Mouse (Mus musculus) intestine, postnatal 0 days (tissue): ENCODE measurements around the gene Stk39. TPM values are rescaled to one million over a fixed set of nuclear protein-coding genes. Genes with fewer than 3 reads are reported as not detected.

Experiments
- ATAC-seq: fragments of 200-750 bp; cut with Nextera tagmentation; 2 replicates; pipeline ENCODE4 v1.8.0; 2017; ENCODE audit warnings: mild to moderate bottlenecking, moderate TSS enrichment, moderate library complexity
- H3K27ac ChIP-seq: fragments of 300-500 bp; sonication (generic); 2 replicates; pipeline ENCODE4 v1.5.1; 2014; ENCODE audit warnings: mild to moderate bottlenecking, low read depth, low read length, moderate library complexity
- H3K27me3 ChIP-seq: fragments of 300-500 bp; sonication (generic); replicated peaks from 2 replicates; pipeline ENCODE4 v1.6.1; 2014; ENCODE audit warnings: low read length, mixed read lengths; ENCODE audit not compliant: control insufficient read depth, insufficient read depth
- H3K36me3 ChIP-seq: fragments of 300-500 bp; sonication (generic); 2 replicates; pipeline ENCODE4 v1.6.1; 2014; ENCODE audit warnings: mild to moderate bottlenecking, moderate library complexity; ENCODE audit not compliant: control insufficient read depth, insufficient read depth
- H3K4me1 ChIP-seq: fragments of 300-500 bp; sonication (generic); replicated peaks from 2 replicates; pipeline ENCODE4 v1.6.1; 2014; ENCODE audit warnings: antibody characterized with exemption, low read length, mixed read lengths; ENCODE audit not compliant: control insufficient read depth, insufficient read depth
- H3K4me2 ChIP-seq: fragments of 300-500 bp; sonication (generic); replicated peaks from 2 replicates; pipeline ENCODE4 v1.6.1; 2014; ENCODE audit warnings: low read depth, mild to moderate bottlenecking, moderate library complexity
- H3K4me3 ChIP-seq: fragments of 300-500 bp; sonication (generic); 2 replicates; pipeline ENCODE4 v1.5.1; 2014; ENCODE audit warnings: low read depth, low read length
- H3K9ac ChIP-seq: fragments of 300-500 bp; sonication (generic); 2 replicates; pipeline ENCODE4 v1.6.1; 2014; ENCODE audit warnings: mild to moderate bottlenecking, low read depth, low read length
- H3K9me3 ChIP-seq: fragments of 300-500 bp; sonication (generic); 2 replicates; pipeline ENCODE4 v1.6.1; 2016; ENCODE audit warnings: mixed run types; ENCODE audit not compliant: control insufficient read depth
- CTCF ChIP-seq: sonication (generic); IDR thresholded peaks from 2 replicates; pipeline ENCODE4 v1.5.1; 2016; ENCODE audit warnings: low read depth, mild to moderate bottlenecking, control low read depth, antibody characterized with exemption, moderate library complexity
- WGBS: fragments of 180-500 bp; shearing (Covaris S2); extraction: QIAGEN DNeasy Blood & Tissue Kit; methylation state at CpG from one replicate; pipeline ENCODE4 v1.1.7; 2014; 5-methylcytosine and 5-hydroxymethylcytosine counted together
- polyA plus RNA-seq: library from polyadenylated mRNA; unstranded; fragments of >200 nt; fragmentation: Nextera tagmentation; extraction: Ambion mirVana; gene quantifications from 2 replicates; pipeline ENCODE4 v1.2.1, GENCODE M21; 2015

The Stk39 gene
- polyA plus RNA-seq, 1 experiment from 2014 or later, result 10.1 TPM

GRCm38 (mm10) chr2:68421002-68421401, 51.1 kb downstream of the Stk39 start:
- H3K9me3 ChIP-seq, result no peaks in the 10 kb centered on the region
- TF ChIP-seq CTCF, result no peak
- peak overlapping the region; percentile 79 for H3K27ac ChIP-seq
- no peak overlapping the region for H3K9ac ChIP-seq
- peak; percentile 89 for ATAC-seq
- H3K4me1 ChIP-seq, result no peaks in the 10 kb centered on the region; the same call in 1 of the 2 replicates
- 27% methylated on average over 6 of the region's 6 CpGs for WGBS
- no peaks in the 10 kb centered on the region; the same call in 1 of the 2 replicates for H3K36me3 ChIP-seq
- H3K4me2 ChIP-seq, result peak overlapping the region; percentile 48
- H3K4me3 ChIP-seq, result no peak overlapping the region
- no peaks in the 10 kb centered on the region for H3K27me3 ChIP-seq

DNA sequence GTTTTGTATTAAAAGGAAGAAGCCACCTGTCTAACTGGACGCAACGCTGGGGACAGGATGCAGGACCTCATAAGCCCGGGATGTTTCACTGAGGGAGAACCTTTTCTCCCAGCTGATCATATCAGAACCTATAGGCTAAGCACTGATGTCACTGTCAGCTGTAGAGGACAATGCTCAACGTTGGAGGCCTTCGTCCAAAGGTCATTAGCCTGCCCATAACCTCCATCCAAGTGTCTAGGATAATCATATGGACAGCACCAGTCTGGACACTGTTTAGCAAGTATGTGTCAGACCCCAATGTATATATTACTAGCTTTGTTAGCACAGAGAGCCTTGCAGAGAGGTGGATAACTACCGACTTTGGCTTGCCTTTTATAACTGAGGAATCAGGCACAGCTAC, 51.8 kb downstream of the Stk39 start:
- H3K27ac ChIP-seq, result peak overlapping the region; percentile 24; the same call in 1 of the 2 replicates

DNA sequence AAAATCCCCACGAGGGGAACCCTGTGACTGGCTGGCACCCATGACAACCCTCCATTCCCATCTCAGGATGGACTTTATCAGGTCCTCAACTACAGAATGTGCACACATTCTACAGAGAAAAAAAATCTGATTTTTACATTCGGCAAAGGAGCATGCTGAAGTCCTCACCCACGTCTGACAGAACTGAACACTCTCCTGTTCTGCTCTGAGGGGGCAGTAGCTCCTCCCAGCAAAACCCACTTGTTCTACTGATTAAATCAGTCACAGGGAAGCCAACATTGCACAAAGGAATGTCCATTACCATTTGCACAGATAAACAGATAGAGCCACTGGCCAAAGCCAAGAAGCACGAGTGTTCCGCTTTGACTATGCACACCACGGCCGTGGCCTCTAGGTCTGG, 52.3 kb downstream of the Stk39 start:
- no peak for TF ChIP-seq CTCF
- no peak for ATAC-seq
- Histone ChIP-seq H3K36me3 (no peaks in the 10 kb centered on the region), H3K27ac (peak overlapping the region; percentile 24; the same call in 1 of the 2 replicates), H3K9ac (no peak overlapping the region), H3K4me1 (no peaks in the 10 kb centered on the region; the same call in 1 of the 2 replicates), H3K9me3 (no peaks in the 10 kb centered on the region), H3K27me3 (no peaks in the 10 kb centered on the region), H3K4me2 (no peak overlapping the region), H3K4me3 (no peak overlapping the region)
- WGBS, result 76% methylated on average over 7 of the region's 7 CpGs

More for the DNA sequence above, 51.8 kb downstream of the Stk39 start:
- Histone ChIP-seq H3K9ac (no peak overlapping the region), H3K36me3 (no peaks in the 10 kb centered on the region; the same call in 1 of the 2 replicates), H3K9me3 (no peaks in the 10 kb centered on the region), H3K4me3 (no peak overlapping the region), H3K4me1 (no peaks in the 10 kb centered on the region; the same call in 1 of the 2 replicates), H3K27me3 (no peaks in the 10 kb centered on the region), H3K4me2 (no peak overlapping the region; the same call in 1 of the 2 replicates)
- no peak for TF ChIP-seq CTCF
- peak; percentile 61 for ATAC-seq
- WGBS, result 65% methylated on average over 6 of the region's 6 CpGs

DNA sequence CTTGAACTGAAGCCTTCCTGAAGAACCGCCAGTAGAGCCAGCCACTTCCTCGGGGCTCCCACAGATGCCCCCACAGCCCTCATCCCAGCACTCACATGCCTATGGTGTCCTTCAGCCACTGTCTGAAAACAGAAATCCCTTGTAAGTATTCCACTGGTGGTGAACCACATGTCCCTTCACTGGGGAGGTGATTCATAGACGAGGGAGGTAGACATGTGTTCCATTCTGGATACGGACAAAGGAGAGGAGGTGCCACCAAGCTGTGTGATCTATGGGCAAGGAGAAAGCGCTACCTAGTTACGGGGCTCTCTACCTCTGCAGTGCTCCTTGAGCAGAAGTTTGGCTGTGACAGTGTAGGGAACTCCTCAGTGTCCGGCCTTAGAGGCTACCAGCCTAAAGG, 52.9 kb downstream of the Stk39 start:
- H3K4me2 ChIP-seq, result no peak overlapping the region
- H3K9ac ChIP-seq, result no peak overlapping the region
- H3K4me3 ChIP-seq, result no peak overlapping the region
- H3K9me3 ChIP-seq, result no peaks in the 10 kb centered on the region
- no peaks in the 10 kb centered on the region; the same call in 1 of the 2 replicates for H3K4me1 ChIP-seq
- no peaks in the 10 kb centered on the region for H3K36me3 ChIP-seq
- TF ChIP-seq CTCF, result no peak
- no peak overlapping the region for H3K27ac ChIP-seq
- H3K27me3 ChIP-seq, result no peaks in the 10 kb centered on the region
- no peak for ATAC-seq
- WGBS, result 89% methylated on average over 7 of the region's 7 CpGs

- Histone ChIP-seq H3K9me3 (no peaks in the 10 kb centered on the region), H3K4me1 (no peaks in the 10 kb centered on the region; the same call in 1 of the 2 replicates), H3K27me3 (no peaks in the 10 kb centered on the region), H3K4me3 (no peak overlapping the region), H3K4me2 (no peak overlapping the region), H3K27ac (no peak overlapping the region), H3K9ac (no peak overlapping the region), H3K36me3 (no peaks in the 10 kb centered on the region)
- 81% methylated on average over 5 of the region's 5 CpGs for WGBS
- no peak for TF ChIP-seq CTCF
- ATAC-seq, result no peak
These were observed 55.0 kb downstream of the Stk39 start for GRCm38 (mm10) chr2:68417081-68417480.

DNA sequence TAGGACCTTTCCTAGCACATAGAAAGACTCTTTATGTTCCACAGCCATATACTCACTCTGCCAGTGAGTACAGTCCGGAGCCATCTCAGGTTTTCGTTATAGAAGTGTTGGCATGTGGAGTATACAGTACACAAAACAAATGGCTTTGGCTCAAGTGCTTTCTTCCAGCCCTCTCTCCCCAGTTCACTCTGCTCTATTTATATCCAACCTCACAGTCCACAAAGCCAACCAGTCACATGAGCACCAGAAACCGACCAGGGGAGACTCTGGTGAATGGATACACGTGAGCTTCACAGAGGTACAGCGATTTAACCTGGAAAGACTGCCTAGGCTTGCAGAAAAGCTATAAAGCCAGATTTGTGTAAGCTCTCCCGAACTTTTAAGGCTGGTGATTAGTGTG, 56.4 kb downstream of the Stk39 start:
- ATAC-seq, result no peak
- Histone ChIP-seq H3K4me1 (no peaks in the 10 kb centered on the region; the same call in 1 of the 2 replicates), H3K36me3 (no peaks in the 10 kb centered on the region), H3K27ac (no peak overlapping the region), H3K9ac (no peak overlapping the region), H3K9me3 (no peaks in the 10 kb centered on the region), H3K27me3 (no peaks in the 10 kb centered on the region), H3K4me2 (no peak overlapping the region), H3K4me3 (no peak overlapping the region)
- WGBS, result 63% methylated on average over 6 of the region's 6 CpGs
- TF ChIP-seq CTCF, result no peak
